Mouse (Mus musculus) gastrocnemius, adult 18-20 months (tissue): ENCODE data around the gene Zbtb38. TPM values are rescaled to one million over a fixed set of nuclear protein-coding genes. Genes with fewer than 3 reads are reported as not detected.

ENCODE experiments used
- DNase-seq: peaks from one replicate; pipeline ENCODE4 v3.0.0; 2021; ENCODE audit warnings: low spot score
- long read RNA-seq, 2 experiments: library from polyadenylated mRNA; stranded (forward); transcript quantifications; one replicate each; pipeline ENCODE4 v2.0.0; 2021
- total RNA-seq, 2 experiments: library from RNA; stranded (reverse); gene quantifications; 2 replicates each; pipeline ENCODE4 v1.2.3; 2021

Gene Zbtb38
- 10 to 100 TPM; 35.0 to 35.9 TPM for total RNA-seq
- long read RNA-seq, experiment 1, partial matches to known transcripts, result 0 of 3 reads
- long read RNA-seq, experiment 1, other reads (novel, unspliced or antisense), result 1 of 3 reads
- long read RNA-seq, experiment 2, partial matches to known transcripts, result 0 of 3 reads
- long read RNA-seq, experiment 2, other reads (novel, unspliced or antisense), result 3 of 3 reads

- DNase-seq, result peak; percentile 74
These were observed at the start of gene Zbtb38 for GRCm38 (mm10) chr9:96752603-96753114. Gene Zbtb38, minus strand, starts transcription at chr9:96752831.

GRCm38 (mm10) chr9:96800131-96800825, 47.6 kb upstream of the Zbtb38 start:
- DNase-seq, result no peak

GRCm38 (mm10) chr9:96797311-96797710, 44.7 kb upstream of the Zbtb38 start:
- DNase-seq, result no peak

GRCm38 (mm10) chr9:96795399-96795928, 42.8 kb upstream of the Zbtb38 start:
- DNase-seq, result peak; percentile 19

GRCm38 (mm10) chr9:96794601-96795000, 42.0 kb upstream of the Zbtb38 start:
- DNase-seq, result no peak

GRCm38 (mm10) chr9:96792543-96792942, 39.9 kb upstream of the Zbtb38 start:
- DNase-seq, result no peak

- no peak for DNase-seq
These were observed 37.9 kb upstream of the Zbtb38 start for GRCm38 (mm10) chr9:96790389-96791007.

GRCm38 (mm10) chr9:96789906-96790305, 37.3 kb upstream of the Zbtb38 start:
- DNase-seq, result no peak

GRCm38 (mm10) chr9:96787797-96788196, 35.2 kb upstream of the Zbtb38 start:
- DNase-seq, result no peak

- DNase-seq, result no peak
These were observed 33.3 kb upstream of the Zbtb38 start for GRCm38 (mm10) chr9:96785871-96786342.

GRCm38 (mm10) chr9:96785187-96785586, 32.6 kb upstream of the Zbtb38 start:
- DNase-seq, result no peak

GRCm38 (mm10) chr9:96783667-96784066, 31.0 kb upstream of the Zbtb38 start:
- DNase-seq, result no peak

GRCm38 (mm10) chr9:96783258-96783657, 30.6 kb upstream of the Zbtb38 start:
- no peak for DNase-seq

- DNase-seq, result no peak
These were observed 29.4 kb upstream of the Zbtb38 start for GRCm38 (mm10) chr9:96782062-96782461.

GRCm38 (mm10) chr9:96773146-96773545, 20.5 kb upstream of the Zbtb38 start:
- DNase-seq, result no peak

- DNase-seq, result no peak
These were observed 17.8 kb upstream of the Zbtb38 start for GRCm38 (mm10) chr9:96770443-96770842.

- no peak for DNase-seq
These were observed 17.0 kb upstream of the Zbtb38 start for GRCm38 (mm10) chr9:96769651-96770050.

GRCm38 (mm10) chr9:96767874-96768273, 15.2 kb upstream of the Zbtb38 start:
- no peak for DNase-seq

GRCm38 (mm10) chr9:96766078-96766477, 13.4 kb upstream of the Zbtb38 start:
- no peak for DNase-seq

GRCm38 (mm10) chr9:96765410-96765809, 12.8 kb upstream of the Zbtb38 start:
- DNase-seq, result no peak

GRCm38 (mm10) chr9:96763847-96764631, 11.4 kb upstream of the Zbtb38 start:
- DNase-seq, result no peak
